Mouse (Mus musculus) bone marrow, adult 2 months (tissue): ENCODE measurements around the gene Ahctf1. TPM values are rescaled to one million over a fixed set of nuclear protein-coding genes. Genes with fewer than 3 reads are reported as not detected.
"Not testable (repeated sequence)": the region's sequence is repeated elsewhere in the genome, so short reads cannot be mapped to it uniquely, and the experiment has no call there.

Experiments
- H3K27ac ChIP-seq: fragments of 200-500 bp; 2 replicates; pipeline ENCODE4 v1.5.1; 2012; ENCODE audit warnings: low read depth, mild to moderate bottlenecking, control low read depth, inconsistent platforms, low read length; ENCODE audit not compliant: control insufficient read depth, poor library complexity, insufficient read depth
- H3K4me1 ChIP-seq: fragments of 200-500 bp; 2 replicates; pipeline ENCODE4 v1.6.1; 2011; ENCODE audit warnings: low read length; ENCODE audit not compliant: control insufficient read depth, insufficient read depth
- H3K4me3 ChIP-seq: fragments of 200-500 bp; replicated peaks from 2 replicates; pipeline ENCODE3; 2011; ENCODE audit warnings: mild to moderate bottlenecking, low read depth, low read length, control low read depth; ENCODE audit not compliant: control insufficient read depth
- CTCF ChIP-seq: fragments of 200-500 bp; IDR thresholded peaks from 2 replicates; pipeline ENCODE4 v1.5.1; 2011; ENCODE audit warnings: low read length, control low read depth; ENCODE audit not compliant: control insufficient read depth, insufficient read depth
- POLR2A ChIP-seq: fragments of 200-500 bp; IDR thresholded peaks from 2 replicates; pipeline ENCODE4 v1.6.1; 2011; ENCODE audit warnings: low read depth, mild to moderate bottlenecking, control low read depth, low read length, borderline replicate concordance; ENCODE audit not compliant: control insufficient read depth
- WGBS: fragments of 180-500 bp; shearing (Covaris S2); methylation state at CpG from one replicate; pipeline ENCODE4 v1.1.7; 2018; 5-methylcytosine and 5-hydroxymethylcytosine counted together
- polyA plus RNA-seq: library from polyadenylated mRNA; stranded (reverse); fragments of >200 nt; gene quantifications from 2 replicates; pipeline ENCODE4 v1.2.4, GENCODE M21; 2011; ENCODE audit warnings: low replicate concordance; ENCODE audit not compliant: missing spikeins, insufficient read depth, insufficient read length

The Ahctf1 gene
- polyA plus RNA-seq, 1 experiment: 41.3 TPM

DNA sequence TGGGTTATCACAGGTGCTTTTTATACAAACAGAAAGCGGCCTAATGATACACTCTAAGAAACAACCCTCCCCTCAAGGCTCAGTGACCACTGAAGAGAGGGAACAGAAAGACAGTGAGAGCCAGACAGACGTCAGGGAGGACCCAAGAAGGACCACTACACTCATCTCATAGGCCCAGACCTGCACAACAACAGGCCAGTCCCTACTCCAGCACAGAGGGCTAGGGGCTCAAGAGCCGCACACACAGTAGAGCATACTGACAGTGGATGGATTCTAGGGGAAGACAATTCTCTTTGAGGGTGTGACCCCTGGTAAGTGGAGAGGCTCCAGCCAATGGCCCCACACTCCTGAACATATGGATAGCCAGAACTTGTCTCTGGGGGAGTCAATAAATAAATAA lies 67.0 kb downstream of the Ahctf1 start:
- TF ChIP-seq CTCF (no peak), POLR2A (no peak)
- Histone ChIP-seq H3K4me3 (no peak overlapping the region), H3K4me1 (no peaks in the 10 kb centered on the region; the same call in 1 of the 2 replicates), H3K27ac (no peak overlapping the region)
- 88% methylated on average over 3 of the region's 3 CpGs for WGBS

DNA sequence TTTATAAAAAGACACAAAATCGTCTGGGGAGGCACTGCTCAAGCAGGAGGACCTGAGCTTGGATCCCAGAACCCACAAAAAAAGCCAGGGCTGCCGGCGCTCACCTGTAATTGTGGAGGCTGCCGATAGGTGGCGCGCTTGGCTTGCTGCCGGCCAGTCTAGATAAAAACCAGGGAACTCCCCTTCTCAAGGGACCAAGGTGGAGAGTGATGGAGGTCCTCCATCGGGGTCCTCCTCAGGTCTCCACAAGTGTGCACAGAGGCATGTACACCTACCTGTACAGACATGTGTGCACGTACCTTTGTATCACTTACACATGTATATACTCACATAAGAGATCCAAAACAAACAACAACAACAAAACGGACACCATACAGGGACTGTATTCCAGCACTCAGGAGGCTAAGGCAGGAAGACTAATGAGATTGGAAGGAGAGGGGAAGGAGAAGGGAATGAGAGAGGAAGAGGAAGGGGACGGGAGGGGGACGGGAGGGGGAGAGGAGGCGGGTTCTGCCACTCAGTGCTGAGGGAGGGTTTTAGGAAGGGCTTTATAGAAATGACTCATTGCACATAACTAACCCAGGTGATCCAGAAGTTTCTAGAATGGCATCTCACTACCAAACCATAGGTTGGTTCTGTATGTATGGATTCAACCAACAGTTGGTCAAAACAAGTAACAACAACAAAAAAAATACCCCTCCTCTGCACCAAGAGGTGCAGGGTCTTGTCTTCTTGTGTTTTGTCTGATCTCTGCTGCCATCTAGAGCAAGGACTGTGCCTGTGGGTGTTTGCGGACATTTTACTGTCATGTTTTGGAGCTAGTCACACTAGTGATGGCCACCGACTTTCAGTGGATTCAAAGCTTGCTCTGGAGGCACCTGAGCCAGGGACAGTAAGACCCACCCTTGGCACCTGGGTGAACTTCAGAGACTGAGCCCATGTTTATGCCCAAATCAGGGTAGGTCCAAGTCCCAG lies 68.7 kb downstream of the Ahctf1 start:
- Histone ChIP-seq H3K27ac (no peak overlapping the region), H3K4me1 (no peaks in the 10 kb centered on the region; the same call in 1 of the 2 replicates), H3K4me3 (no peak overlapping the region)
- TF ChIP-seq POLR2A (no peak), CTCF (peak; percentile 79)
- 25% methylated on average over 15 of the region's 15 CpGs for WGBS

DNA sequence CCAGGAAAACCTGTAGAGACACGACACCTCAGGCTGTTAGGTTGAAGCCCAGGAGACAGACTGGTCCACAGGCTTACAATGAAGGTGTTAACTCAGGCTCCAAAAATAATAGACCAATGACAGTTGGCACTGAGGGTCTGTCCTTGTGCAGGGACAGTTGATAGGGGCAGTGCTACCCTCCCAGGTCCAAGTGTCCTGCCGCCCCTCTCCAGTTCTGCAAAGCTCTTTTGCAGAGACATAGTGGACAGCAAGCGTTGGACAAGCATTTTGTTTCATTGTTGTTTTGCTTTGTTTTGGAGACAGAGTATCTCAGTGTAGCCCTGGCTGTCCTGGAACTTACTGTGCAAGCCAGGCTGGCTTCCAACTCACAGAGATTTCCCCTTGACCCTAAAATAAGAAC lies 72.1 kb downstream of the Ahctf1 start:
- no peak for TF ChIP-seq CTCF
- TF ChIP-seq POLR2A: no peak
- no peak overlapping the region for H3K4me3 ChIP-seq
- no peaks in the 10 kb centered on the region; the same call in 1 of the 2 replicates for H3K4me1 ChIP-seq
- WGBS: 85% methylated on average over 3 of the region's 3 CpGs
- no peak overlapping the region for H3K27ac ChIP-seq

DNA sequence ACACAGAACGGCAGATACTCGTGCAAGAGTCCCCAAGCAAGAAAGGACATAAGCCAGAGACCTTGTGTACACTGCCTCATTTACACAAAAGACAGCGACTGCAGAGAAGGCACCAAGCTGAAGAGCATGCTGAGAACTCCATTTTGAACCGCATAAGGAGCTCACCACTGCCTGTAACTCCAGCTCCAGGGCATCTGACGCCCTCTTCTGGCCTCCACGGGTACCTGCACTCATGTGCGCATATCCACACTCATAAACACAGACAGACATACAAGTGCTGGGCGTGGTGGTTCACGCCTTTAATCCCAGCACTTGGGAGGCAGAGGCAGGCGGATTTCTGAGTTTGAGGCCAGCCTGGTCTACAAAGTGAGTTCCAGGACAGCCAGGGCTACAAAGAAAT lies 74.8 kb downstream of the Ahctf1 start:
- H3K27ac ChIP-seq: no peak overlapping the region
- 84% methylated on average over 10 of the region's 10 CpGs for WGBS

DNA sequence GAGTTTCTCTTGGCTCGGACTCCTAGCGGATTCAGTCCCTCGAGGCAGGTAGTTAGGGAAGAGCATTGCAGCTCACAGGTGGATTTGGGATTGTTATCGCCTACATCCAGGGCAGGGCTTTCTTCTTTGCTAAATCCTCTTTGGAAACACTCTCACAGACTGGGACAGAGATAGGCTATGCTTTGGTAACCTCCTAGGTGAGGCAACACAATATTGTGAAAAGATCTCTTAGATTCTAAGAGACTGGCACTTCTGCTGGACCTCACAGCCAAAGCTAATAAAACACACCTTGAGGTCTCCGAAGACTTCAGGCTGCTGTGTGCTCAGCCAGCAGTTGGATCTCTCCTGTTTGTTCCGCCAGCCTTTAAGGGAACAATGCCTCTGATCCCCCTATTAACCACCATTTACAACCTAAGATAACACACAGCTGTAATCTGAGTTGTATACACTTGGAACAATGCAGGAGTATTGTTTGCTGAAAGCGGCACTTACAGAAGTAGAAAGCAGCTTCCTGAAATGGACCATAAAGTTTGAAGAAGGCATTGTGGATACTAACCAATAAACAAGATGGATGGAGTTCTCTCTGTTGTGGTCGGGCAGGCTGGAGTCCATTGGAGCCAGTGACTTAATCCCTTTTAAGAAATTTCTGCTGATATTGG lies 80.5 kb downstream of the Ahctf1 start:
- Histone ChIP-seq H3K4me3 (no peak overlapping the region), H3K4me1 (no peaks in the 10 kb centered on the region), H3K27ac (no peak overlapping the region)
- TF ChIP-seq POLR2A: no peak
- TF ChIP-seq CTCF: no peak
- WGBS: 80% methylated on average over 8 of the region's 8 CpGs

More for the DNA sequence above, 74.8 kb downstream of the Ahctf1 start:
- Histone ChIP-seq H3K4me1 (no peaks in the 10 kb centered on the region), H3K4me3 (no peak overlapping the region)
- TF ChIP-seq POLR2A (no peak), CTCF (no peak)

DNA sequence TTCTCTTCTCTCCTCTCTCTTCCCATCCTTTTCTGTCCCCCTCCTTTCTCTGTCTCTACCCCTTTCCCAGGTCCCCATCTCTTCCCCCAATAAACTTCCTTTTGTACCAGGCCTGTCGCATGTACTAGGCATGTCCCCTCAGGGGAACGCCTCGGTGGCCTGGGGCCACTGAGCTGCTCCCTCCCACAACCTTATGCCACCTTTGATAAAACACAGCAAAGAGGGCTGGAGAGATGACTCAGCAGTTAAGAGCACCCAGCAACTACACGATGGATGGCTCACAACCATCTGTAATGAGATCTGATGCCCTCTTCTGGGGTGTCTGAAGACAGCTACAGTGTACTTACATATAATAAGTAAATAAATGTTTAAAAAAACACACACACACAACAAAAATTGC lies 87.7 kb downstream of the Ahctf1 start:
- H3K4me1 ChIP-seq: no peaks in the 10 kb centered on the region
- WGBS: 51% methylated on average over 4 of the region's 4 CpGs
- TF ChIP-seq CTCF (no peak), POLR2A (no peak)
- no peak overlapping the region for H3K27ac ChIP-seq
- no peak overlapping the region for H3K4me3 ChIP-seq

DNA sequence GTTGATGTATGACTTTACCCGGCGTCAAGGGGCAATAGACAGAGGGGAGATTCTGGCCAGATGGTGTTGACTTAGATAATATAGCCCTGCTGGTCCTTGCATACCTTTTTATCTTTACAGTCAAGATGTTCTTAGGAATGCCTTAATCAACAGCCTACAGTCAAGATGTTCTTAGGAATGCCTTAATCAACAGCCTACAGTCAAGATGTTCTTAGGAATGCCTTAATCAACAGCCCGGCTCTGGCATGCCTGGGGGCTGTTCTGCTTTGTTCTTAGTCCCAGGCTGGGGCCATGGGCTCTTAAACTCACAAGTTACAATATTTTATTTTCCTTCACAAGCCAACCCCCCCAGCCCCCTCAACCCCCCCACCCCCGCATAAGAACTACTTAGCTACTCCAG lies 88.2 kb downstream of the Ahctf1 start:
- H3K27ac ChIP-seq, H3K4me1 ChIP-seq: not testable (repeated sequence)
- 82% methylated on average over 4 of the region's 4 CpGs for WGBS

DNA sequence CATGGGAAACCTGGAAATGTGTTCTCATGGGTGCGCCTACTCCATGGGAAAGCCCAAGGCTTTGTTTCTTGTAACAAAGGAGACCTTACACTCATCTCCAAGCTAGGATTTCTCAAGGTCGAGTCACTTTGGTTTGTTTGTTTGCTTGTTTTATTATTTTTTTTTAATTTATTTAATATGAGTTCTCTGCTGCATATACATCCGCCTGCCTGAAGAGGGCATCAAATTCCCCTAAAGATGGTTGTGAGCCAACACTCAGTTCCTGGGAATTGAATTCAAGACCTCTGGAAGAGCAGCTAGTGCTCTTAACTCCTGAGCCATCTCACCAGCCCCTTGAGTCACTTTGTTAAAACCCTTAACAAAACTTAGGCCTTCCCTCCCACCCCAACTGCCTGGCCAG lies 90.1 kb downstream of the Ahctf1 start:
- no peaks in the 10 kb centered on the region for H3K4me1 ChIP-seq
- no peak overlapping the region for H3K4me3 ChIP-seq
- 74% methylated on average over 3 of the region's 3 CpGs for WGBS
- no peak for TF ChIP-seq CTCF
- TF ChIP-seq POLR2A: no peak
- H3K27ac ChIP-seq: no peak overlapping the region

More for the DNA sequence above, 88.2 kb downstream of the Ahctf1 start:
- H3K4me3 ChIP-seq: not testable (repeated sequence)

DNA sequence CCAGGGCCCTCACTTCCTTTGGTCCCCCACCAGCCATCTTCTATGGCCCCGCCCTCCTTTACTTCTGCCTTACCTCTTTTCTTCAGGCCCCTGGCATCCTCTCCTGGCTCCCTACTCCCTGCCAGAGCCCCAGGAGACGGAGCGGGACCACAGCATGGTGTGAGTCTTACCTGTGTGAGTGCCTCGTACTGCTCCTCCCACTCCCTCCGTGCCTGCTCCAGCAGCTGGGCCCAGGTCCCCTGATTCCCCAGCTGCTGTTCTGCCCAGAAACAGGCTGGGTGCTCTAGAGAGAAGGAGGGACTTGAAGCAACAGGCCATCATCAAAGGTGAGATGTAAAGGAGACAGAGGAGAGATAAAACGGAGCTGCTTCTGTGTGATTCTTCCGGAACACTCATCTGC lies 90.8 kb downstream of the Ahctf1 start:
- Histone ChIP-seq H3K27ac (no peak overlapping the region), H3K4me3 (no peak overlapping the region), H3K4me1 (no peaks in the 10 kb centered on the region)
- TF ChIP-seq POLR2A: no peak
- TF ChIP-seq CTCF: no peak
- WGBS: 87% methylated on average over 7 of the region's 7 CpGs
